Mouse (Mus musculus) layer of hippocampus, postnatal 25 days (tissue): ENCODE results near the gene Strbp. TPM values are rescaled to one million over a fixed set of nuclear protein-coding genes. Genes with fewer than 3 reads are reported as not detected.
A peak's percentile ranks its signal among the peaks of the same experiment; 100 is the strongest.
"Not testable (repeated sequence)": the region's sequence is repeated elsewhere in the genome, so short reads cannot be mapped to it uniquely, and the experiment has no call there.

Experiments used
- DNase-seq, 2 experiments: peaks; one replicate each; pipeline ENCODE4 v3.0.0; 2022; ENCODE audit warnings: mixed read lengths in 2 of 2, low spot score in 1 of 2; ENCODE audit errors: extremely low spot score in 1 of 2
- total RNA-seq, 2 experiments: library from RNA; stranded (reverse); gene quantifications; 2 replicates each; pipeline ENCODE4 v1.2.3; 2021

Gene Strbp
- total RNA-seq, 2 experiments from 2014 or later = 150 to 169 TPM

DNA sequence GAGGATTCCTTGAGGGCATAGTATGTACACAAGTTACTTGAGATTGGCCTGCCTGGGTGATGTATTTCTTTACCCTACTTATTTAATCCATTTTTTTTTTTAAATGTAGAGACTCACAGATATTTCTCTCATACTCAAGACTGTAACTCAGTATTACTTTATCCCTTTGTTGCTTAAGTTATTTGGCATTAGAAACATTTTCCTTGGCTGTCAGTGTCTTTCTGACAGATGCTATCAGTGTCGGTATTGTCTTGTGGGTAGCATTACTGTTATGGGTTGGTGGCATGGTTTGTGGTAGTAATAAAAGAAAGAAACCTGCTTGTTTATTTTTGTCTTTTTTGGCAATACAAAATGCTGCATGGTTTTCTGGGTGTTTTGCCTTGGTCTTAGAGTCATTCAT lies 172.9 kb downstream of the Strbp start:
- no peak for DNase-seq

DNA sequence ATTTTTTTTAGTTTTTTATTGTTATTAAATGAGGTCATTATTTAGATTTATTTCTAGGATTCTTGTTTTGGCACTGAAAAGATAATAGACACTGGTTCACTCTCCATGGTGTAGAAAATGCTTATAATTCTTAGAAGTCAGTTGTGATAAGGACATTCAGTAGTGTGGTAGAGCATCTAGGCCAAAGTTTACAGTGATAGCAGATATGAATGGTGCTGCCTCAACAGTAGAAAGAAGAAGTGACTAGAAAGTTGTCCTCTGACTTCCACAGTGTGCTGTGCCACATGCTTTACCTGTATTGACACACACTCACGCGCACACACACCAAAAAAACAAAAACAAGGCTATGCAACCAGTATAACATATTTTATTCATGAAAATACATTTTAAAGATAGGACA lies 174.3 kb downstream of the Strbp start:
- no peak for DNase-seq

DNA sequence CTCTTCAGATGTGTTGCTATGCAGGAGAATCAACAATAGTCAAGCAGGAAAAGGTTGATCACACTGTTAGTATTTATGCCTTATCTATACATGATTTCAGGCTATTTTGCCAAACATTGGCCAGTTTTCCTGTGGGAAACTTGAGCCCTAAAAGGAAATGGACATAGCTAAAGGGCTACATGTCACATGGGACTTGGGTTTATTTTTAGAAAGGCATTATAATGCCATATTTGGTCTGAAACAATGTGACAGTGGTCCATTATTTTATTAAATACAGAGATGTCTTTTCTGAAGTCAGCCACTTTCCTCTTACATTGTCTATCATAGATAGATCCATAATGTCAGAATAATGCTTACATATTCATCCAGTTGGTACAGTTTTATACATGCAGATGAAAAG lies 176.1 kb downstream of the Strbp start:
- DNase-seq = no peak

DNA sequence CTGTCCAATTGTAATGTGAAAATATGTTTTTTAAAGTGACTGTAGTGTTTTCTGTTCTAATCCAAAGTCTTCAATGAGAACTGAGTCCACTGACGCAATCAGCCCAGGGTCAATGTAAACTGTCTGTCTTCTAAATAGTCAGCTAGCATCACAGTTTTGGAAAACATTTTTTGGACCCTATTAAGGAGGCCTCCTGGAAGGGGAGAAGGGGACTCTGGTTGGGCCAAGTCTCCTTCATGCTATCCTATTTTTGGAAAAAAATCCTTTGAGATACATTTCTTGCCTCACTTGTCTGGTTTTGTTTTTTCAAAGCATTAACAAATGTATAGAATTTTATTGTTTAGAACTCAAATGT lies 184.4 kb downstream of the Strbp start:
- DNase-seq = no peak

DNA sequence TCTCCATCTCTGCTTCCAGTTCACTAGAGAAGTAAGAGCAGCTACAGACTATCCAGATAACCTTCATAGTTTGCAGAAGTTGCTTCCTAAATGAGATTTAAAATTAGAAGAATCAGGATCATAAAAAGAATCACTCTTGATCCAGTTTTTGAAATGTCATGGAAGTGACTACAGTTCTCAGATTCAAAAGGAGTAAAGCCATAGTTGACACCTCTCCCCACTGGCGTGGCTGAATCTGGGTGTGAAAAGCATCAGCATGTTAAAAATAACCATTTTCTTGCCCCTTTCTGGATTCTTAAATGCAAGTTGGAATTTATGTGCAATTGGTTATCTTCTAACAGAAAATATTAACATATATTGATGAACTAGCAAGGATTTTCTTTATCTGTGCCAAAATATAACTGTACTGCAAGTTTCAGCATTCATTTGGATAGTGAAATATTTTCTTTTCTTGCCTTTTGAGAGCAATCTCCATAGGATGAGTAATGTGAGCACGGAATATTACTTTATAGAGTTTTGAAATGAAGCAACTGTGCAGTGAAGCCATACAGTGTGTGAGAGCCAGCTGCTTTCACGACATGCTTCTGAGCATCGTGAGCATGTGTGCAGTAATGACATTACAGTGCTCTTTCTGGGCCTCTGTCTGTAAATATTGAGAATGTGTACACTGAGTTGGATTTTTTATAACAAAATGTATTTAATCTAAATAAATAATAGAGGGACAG lies 184.9 kb downstream of the Strbp start:
- DNase-seq = no peak

DNA sequence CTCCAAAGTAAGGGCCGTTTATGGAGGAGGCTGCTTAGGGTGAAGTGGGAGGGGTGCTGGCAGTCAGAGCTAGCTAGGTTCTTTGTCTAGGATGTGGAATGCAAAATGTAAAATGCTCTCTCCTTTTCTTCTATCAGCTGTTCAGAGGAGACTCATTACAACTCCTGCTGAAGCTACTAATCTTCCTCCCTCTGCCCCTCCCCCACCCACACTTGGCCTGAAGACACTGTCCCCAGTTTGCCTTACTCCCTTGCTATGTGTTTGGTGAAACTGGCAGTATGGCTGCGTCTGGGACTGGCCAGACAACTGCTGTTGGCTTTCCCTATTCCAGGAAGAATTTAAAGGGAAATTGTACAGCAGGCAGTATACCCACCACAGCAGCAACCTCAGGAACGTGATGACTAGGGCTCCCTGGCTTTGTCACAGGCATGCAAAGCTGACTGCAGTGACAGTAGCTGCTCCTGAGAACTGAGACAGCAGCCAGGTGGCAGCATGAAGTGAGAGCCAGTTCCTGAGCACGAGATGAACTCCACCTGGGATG lies 186.7 kb downstream of the Strbp start:
- DNase-seq = no peak

DNA sequence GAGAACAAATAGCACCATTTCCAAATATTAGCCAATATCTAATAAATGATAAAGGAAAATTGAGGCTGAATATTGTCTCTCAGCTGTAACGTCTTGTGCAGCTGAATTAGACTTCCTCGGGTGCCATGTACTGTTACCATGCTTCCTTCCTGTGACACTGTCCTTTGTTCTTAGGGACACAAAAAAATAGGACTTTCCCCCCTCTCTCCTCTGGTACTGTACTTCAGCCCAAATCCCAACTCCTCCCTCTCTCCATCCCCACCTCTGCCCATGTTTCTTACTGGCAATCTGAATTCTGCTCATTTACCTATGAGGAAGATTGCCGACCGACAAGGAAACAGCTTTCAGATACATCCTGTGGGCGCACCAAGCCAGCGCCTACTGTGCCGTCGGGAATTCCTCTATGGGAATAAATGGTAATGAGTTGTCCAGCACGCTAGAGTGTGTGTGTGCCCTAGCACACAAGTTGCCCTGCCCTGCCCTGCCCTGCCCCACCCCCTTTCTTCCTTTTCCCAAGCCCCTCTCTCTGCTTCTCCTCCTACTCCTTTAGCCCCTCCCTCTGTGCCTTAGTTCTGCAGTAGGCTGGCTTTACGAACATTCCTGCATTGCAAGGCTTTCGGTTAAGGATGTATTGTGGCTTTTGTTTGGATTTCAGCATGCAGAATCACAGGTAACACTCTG lies 187.5 kb downstream of the Strbp start, which contains the start of gene Gpr21:
TSS of gene Gpr21 (plus strand) at position 303 of the 681 bp plus-strand sequence.
- DNase-seq = no peak

DNA sequence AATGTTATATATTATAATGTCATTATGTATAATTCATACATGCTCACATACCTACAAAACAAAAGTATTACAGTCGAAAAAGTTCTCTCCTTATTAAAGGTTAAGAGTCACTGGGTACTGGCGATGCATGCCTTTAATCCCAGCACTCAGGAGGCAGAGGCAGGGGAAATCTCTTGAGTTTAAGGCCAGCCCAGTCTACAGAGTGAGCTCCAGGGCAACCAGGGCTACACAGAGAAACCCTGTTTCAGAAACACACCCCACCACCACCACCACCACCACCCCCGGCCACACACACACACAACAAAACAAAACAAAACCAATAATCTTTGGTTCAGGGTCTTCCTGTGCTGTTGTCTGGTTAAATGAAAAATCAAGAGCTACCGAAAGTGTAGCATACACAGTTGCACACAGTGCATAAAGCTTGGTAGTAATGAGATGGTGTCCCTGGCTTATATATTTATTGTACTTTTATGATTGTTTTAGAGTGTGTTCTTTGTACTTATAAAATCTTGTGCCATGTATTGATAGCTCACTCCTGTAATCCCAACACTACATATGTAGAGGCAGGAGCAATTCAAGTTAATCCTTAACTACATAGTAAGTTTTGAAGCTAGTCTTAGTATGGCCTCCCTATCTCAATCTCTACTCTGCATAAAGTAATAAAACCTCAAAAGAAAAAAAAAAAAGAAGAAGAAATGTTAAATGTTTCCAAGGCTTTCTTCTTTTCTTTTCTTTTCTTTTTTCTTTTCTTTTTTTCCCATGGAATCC lies 192.3 kb downstream of the Strbp start:
- no peak for DNase-seq

DNA sequence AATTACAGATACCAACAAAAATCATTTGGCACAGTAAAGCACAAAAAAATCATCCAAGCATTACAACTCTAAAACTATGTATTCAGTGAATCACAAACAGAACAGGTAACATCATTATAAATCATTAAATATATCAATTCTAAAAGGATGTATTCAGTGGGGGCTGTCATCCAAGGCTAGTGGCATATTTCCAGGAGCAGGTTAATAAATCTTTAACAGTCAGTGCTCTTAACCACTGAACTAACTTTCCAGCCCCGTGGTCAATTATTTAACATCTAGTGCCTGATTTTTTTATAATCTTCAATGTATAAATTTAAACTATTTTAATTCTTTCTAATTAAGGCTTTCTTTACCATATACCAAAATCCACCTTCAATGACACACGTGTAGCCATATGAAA lies 197.8 kb downstream of the Strbp start:
- not testable (repeated sequence) for DNase-seq

DNA sequence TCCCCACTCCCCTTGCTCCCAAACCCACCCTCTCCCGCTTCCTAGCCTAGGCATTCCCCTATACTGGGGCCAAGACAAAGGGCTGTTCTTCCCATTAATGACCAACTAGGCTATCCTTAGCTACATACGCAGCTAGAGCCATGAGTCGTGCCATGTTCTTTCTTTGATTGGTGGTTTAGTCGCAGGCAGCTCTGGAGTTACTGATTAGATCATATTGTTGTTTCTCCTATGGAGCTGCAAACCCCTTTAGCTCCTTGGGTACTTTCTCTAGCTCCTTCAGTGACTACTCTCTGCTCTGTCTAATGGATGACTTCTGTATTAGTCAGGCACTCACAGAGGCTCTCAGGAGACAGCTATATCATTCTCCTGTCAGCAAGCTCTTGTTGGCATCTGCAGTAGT lies 206.3 kb downstream of the Strbp start:
- no peak for DNase-seq

DNA sequence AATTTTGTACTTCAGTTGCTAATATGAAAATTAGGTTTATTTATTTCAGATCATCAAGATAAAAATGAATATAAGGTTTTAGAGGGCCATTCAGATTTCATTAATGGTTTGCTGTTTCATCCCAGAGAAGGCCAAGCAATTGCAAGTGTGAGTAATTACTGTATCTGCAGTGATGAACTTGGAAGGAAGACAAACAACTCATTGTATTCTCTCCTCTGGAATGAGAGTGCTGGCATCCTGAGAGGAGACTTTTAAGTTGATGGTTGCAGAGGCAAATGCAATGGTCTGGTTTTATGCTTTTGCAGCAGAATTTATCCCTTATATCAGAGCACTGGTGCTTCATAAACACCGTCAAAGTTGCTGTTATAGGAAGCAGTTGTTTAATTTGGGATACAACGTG lies 214.7 kb downstream of the Strbp start:
- no peak for DNase-seq

DNA sequence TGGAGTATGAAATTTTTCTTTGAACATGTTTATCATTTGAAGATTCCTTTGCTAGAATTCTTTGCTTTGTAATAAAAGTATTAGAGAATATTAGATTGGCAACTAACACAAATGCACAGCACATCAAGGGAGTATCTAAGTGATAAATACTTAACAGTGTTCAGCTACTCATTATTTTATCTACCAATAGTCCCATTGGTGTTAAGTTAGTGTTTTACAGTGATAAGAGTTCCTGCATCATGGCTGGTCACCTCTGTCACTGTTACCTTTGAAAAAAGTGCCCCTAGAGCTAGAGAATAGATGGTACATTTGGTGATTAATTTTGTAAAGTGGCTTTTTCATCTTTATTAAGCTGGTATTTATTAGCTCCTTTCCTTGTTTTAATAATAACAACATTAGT lies 217.3 kb downstream of the Strbp start:
- DNase-seq = no peak

DNA sequence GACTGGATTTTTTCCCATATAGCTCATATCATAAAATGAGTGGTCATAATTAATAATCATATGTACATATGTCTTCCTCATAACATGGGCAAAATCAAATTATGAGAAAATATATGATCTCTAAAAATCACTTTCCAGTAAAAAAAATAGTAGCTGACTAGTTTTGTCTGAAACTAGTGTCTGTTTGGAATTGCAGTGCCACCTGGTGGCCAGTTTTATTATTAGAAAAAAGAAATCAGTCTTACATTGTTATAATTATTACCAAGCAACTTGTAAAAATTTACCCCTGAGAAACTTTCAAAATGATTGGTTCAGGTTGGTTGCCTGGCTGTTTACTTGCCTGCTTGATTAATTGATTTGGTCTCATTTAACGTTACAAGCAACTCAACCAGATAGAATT lies 218.3 kb downstream of the Strbp start:
- DNase-seq = peak in 1 of 2 experiments; percentile 38

DNA sequence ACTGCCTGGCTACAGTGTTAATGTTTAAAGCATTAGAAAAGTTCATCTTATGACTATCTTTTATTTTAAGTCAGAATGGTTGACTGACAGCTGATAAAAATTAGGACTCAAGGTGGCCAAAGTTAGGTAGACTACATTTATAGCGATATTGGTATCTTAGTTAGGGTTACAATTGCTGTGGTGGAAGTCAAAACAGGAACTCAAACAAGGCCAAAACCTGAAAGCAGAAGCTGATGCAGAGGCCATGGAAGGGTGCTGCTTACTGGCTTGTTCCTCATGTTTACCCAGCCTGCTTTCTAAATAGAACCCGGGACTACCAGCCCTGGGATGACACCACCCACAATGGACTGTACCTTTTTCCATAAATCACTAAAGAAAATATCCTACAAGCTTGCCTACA lies 219.5 kb downstream of the Strbp start:
- no peak for DNase-seq

DNA sequence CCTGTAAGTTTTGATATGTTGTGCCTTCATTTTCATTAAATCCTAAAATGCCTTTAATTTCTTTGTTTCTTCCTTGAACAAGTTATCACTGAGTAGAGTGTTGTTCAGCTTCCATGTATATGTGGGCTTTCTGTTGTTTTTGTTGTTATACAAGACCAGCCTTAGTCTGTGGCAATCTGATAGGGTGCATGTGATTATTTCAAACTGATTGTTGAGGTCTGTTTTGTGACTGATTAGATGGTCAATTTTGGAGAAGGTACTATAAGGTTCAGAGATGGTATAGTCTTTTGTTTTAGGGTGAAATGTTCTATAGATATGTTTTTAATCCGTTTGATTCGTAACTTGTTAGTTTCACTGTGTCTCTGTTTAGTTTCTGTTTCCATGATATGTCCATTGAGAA lies 223.6 kb downstream of the Strbp start:
- no peak for DNase-seq

DNA sequence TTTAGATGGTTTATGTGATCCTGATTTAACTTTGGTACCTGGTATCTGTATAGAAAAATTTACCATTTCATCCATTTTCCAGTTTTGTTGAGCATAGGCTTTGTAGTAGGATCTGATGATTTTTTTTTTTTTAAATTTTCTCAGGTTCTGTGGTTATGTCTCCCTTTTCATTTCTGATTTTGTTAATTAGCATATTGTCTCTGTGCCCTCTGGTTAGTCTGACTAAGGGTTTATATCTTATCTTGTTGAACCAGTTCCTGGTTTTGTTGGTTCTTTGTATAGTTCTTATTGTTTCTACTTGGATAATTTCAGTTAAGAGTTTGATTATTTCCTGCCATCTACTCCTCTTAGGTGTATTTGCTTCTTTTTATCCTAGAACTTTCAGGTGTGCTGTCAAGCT lies 224.1 kb downstream of the Strbp start:
- DNase-seq = no peak

DNA sequence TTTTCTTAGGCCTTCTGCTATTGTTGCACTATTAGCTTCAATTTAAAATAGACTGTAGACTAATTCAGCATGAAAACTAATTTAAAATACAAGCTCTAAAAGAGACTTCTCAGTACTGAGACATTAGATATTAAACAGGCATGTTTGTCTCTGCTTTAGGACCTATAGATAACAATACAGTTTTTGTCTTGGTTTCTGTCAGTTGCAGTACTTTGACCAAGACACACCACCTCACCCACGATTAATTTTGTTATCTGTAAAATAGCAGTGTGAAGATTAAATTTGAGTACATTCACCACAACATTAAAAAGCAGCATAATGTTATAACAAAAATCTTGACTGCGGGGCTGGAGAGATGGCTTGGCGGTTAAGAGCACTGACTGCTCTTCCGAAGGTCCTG lies 237.4 kb downstream of the Strbp start:
- no peak for DNase-seq

DNA sequence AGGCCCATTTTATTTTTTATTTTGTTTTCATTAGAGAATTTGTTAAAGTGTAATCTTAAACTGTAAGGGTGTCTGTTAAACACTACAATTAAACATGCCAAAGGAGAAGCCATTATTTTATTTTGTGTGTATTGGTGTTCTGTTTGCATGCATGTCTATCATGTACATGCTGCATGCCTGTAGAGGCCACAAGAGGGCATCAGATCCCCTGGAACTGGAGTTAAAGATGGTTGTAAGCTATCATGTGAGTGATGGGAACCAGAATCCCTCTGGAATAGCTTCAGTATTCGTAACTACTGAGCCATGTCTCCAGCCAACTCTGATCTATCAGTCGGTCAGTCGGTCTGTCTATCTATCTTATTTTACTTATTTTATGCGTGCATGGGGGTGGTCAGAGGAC lies 243.0 kb downstream of the Strbp start:
- no peak for DNase-seq

DNA sequence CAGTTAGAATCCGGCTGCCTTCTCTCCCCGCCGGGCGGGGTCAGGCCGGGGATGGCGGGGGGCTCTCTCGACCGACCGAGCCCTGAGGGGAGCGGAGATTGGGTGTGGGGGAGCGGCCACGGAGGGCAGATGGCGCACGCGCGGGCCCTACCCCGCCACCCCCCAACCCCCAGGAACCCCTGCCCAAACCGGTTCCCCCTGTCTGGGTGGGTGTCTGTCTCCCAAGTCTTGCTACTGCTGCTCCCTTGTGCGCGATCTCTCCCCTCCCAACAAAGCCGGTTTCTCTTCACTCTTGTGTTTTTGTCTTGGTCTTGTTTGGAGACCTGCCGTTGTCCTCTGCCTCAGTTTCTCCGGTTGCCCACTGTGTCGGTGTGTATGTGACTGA lies 251.3 kb downstream of the Strbp start:
- DNase-seq = no peak

DNA sequence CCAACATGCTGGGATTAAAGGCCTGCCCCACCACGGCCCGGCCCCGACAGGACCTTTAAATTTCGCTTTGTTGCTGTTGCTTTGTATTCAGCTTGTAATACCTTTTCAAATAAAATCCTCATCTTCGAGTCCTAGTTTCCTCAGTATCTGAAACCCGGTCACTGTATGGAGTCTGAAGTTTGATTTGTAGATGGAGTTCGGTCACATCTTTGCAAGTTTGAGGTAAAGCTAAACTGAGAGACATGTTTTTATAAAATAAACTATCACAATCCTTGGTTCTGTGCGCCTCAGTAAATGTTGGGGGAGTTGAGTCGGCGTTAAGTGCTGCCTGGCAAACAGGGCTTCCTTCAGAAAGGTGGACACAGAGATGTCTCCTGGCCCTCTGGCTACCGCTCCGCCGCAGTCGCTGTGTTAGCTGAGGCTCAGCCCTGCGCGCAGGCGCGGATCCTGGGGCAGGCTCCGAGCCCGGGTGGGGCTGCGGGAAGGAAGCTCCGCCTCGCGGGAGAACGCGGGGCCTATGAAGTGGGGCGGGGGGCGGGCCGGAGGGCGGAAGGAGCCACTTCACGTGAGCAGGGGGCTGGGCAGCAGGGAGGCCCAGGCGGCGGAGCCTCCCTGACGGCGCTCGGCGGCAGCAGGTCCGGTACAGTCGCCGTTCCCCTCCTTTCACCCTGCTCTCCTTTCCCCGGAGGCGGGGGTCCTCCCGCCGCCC lies 251.8 kb downstream of the Strbp start:
- peak; percentile 85 to 86 for DNase-seq
